ENCODE assay signal across 8 mouse cellular contexts in the genomic region with DNA sequence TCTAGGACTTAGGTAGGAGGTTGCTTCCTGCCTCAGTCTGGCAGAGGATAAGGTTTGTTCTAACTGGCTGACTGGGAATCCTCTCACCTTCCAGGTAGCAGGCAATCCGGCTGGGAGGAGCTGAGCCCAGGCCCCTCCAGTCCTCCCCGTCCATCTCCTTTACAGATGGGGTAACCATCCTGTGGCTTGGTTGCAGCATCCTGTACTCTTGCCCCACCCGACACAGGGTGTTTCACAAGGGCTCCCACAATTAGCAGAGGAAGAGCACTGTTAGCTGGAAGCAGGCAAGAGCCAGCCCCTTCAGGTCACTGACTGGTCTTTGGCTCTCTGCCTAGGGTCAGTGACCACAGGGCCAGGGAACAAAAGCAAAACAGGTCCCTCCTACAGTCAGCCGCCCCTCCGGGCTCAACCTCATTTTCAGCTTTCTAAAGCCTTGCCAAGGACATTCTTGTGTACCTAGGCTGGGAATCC. TPM values are rescaled to one million over a fixed set of nuclear protein-coding genes. Genes with fewer than 3 reads are reported as not detected.
DNase-seq lines count a peak whose midpoint lies in the region; ATAC-seq and TF ChIP-seq lines count a peak whose summit lies in the region.

No protein-coding gene starts in this region.

- ATAC-seq in G1E (ENCODE audit: extremely low read depth, insufficient number of reproducible peaks, low FRiP score, poor library complexity, severe bottlenecking) = no peak
- ATAC-seq in granulocyte monocyte progenitor cell, adult 5-6 weeks (replicated peaks; ENCODE audit: poor library complexity, severe bottlenecking) = peak; percentile 61
- no peak for ATAC-seq in kidney, embryonic 15.5 days (replicated peaks; ENCODE audit: low FRiP score)
- no peak for ATAC-seq in stomach, embryonic 14.5 days (ENCODE audit: insufficient number of reproducible peaks, insufficient read depth, low FRiP score, low read depth)

- peak; percentile 48 for DNase-seq in CD4-positive helper T cell, adult 2 months (ENCODE audit: low read depth, low spot score)
- no peak for DNase-seq in G1E (ENCODE audit: low spot score)
- peak; percentile 71 for DNase-seq in lung, postnatal 10 days
- no peak for DNase-seq in urinary bladder, postnatal 4 days (ENCODE audit: low spot score in 2 of 2)
- DNase-seq in right cerebral cortex, postnatal 14 days = no peak

- H3K9ac ChIP-seq in kidney, embryonic 15.5 days = peak overlapping the region; percentile 27; the same call in 1 of the 2 replicates
- H3K9ac ChIP-seq in stomach, embryonic 14.5 days (replicated peaks; ENCODE audit: low read depth, low read length) = 0 out of 2 replicates have a peak overlapping the region, but pooled peaks have one; percentile 7

- peaks cover 84% of the 10 kb centered on the region for H3K4me1 ChIP-seq in G1E (ENCODE audit: insufficient read depth, low read depth, low read length)
- H3K4me1 ChIP-seq in kidney, embryonic 15.5 days = peaks cover 48% of the 10 kb centered on the region
- H3K4me1 ChIP-seq in stomach, embryonic 14.5 days (ENCODE audit: control insufficient read depth, insufficient read depth, low read length) = peaks cover 31% of the 10 kb centered on the region

- H3K27me3 ChIP-seq in G1E (ENCODE audit: insufficient read depth, low read length) = no peaks in the 10 kb centered on the region
- no peaks in the 10 kb centered on the region for H3K27me3 ChIP-seq in kidney, embryonic 15.5 days
- H3K27me3 ChIP-seq in stomach, embryonic 14.5 days (ENCODE audit: control insufficient read depth, insufficient read depth, low read length) = no peaks in the 10 kb centered on the region

- H3K27ac ChIP-seq in kidney, embryonic 15.5 days = peak overlapping the region; percentile 92
- H3K27ac ChIP-seq in stomach, embryonic 14.5 days (ENCODE audit: low read length) = peak overlapping the region; percentile 83

- H3K4me2 ChIP-seq in kidney, embryonic 15.5 days = peak overlapping the region; percentile 90
- peak overlapping the region; percentile 81 for H3K4me2 ChIP-seq in stomach, embryonic 14.5 days (replicated peaks; ENCODE audit: low read depth, low read length)

- no peak for TF ChIP-seq CTCF in G1E (IDR thresholded peaks at IDR 0.05; ENCODE audit: low read depth, low read length)

- peaks cover 57% of the 10 kb centered on the region for H3K36me3 ChIP-seq in G1E (replicated peaks)
- H3K36me3 ChIP-seq in kidney, embryonic 15.5 days = peaks cover 31% of the 10 kb centered on the region
- H3K36me3 ChIP-seq in stomach, embryonic 14.5 days (ENCODE audit: control insufficient read depth, insufficient read depth, low read length) = peaks cover 18% of the 10 kb centered on the region

- H3K9me3 ChIP-seq in G1E (replicated peaks) = 0 out of 2 replicates have a peak, but pooled peaks cover 2% of the 10 kb centered on the region
- H3K9me3 ChIP-seq in kidney, embryonic 15.5 days (replicated peaks) = no peaks in the 10 kb centered on the region
- H3K9me3 ChIP-seq in stomach, embryonic 14.5 days (ENCODE audit: control insufficient read depth, low read depth, low read length) = no peaks in the 10 kb centered on the region

- WGBS in kidney, embryonic 15.5 days = 20% methylated on average over 5 of the region's 5 CpGs
- WGBS in stomach, embryonic 14.5 days = 52% methylated on average over 5 of the region's 5 CpGs

- H3K4me3 ChIP-seq in G1E (ENCODE audit: low read depth, low read length) = peak overlapping the region; percentile 67; the same call in 1 of the 2 replicates
- peak overlapping the region; percentile 14 for H3K4me3 ChIP-seq in kidney, embryonic 15.5 days (replicated peaks)
- no peak overlapping the region for H3K4me3 ChIP-seq in stomach, embryonic 14.5 days (ENCODE audit: low read depth, low read length)

RNA-seq across cellular contexts. Expression of a gene that starts 3.0 kb away (rescaled TPM):
- total RNA-seq in G1E (2014; fragmentation: Nextera tagmentation) = 16.3 and 17.5 TPM in 2 replicates
- total RNA-seq in G1E (2017) = 18.9 and 21.9 TPM in 2 replicates
- 29.2 and 38.9 TPM in 2 replicates for polyA plus RNA-seq in G1E (2012)
- 28.7 and 37.0 TPM in 2 replicates for total RNA-seq in granulocyte monocyte progenitor cell, adult 5-6 weeks (2014; fragmentation: Nextera tagmentation)
- total RNA-seq in granulocyte monocyte progenitor cell, adult 5-6 weeks (2017) = 30.2 and 36.6 TPM in 2 replicates
- polyA plus RNA-seq in kidney, embryonic 15.5 days (2015; fragmentation: Nextera tagmentation; extraction: Ambion mirVana) = 32.2 and 35.9 TPM in 2 replicates
- 21.2 and 25.0 TPM in 2 replicates for polyA plus RNA-seq in stomach, embryonic 14.5 days (2014; fragmentation: Nextera tagmentation; extraction: Ambion mirVana)

RNA-seq across cellular contexts. Expression of a gene that starts 5.4 kb away (rescaled TPM):
- 28.9 and 35.3 TPM in 2 replicates for total RNA-seq in G1E (2014; fragmentation: Nextera tagmentation)
- 74.5 and 96.2 TPM in 2 replicates for total RNA-seq in G1E (2017)
- 169 and 256 TPM in 2 replicates for polyA plus RNA-seq in G1E (2012)
- total RNA-seq in granulocyte monocyte progenitor cell, adult 5-6 weeks (2014; fragmentation: Nextera tagmentation) = 66.1 and 81.1 TPM in 2 replicates
- 57.4 and 75.0 TPM in 2 replicates for total RNA-seq in granulocyte monocyte progenitor cell, adult 5-6 weeks (2017)
- polyA plus RNA-seq in kidney, embryonic 15.5 days (2015; fragmentation: Nextera tagmentation; extraction: Ambion mirVana) = 32.7 and 33.9 TPM in 2 replicates
- 31.1 and 36.1 TPM in 2 replicates for polyA plus RNA-seq in stomach, embryonic 14.5 days (2014; fragmentation: Nextera tagmentation; extraction: Ambion mirVana)

RNA-seq across cellular contexts. Expression of a gene that starts 12.7 kb away (rescaled TPM):
- total RNA-seq in G1E (2014; fragmentation: Nextera tagmentation) (29.0 and 43.1 TPM in 2 replicates), G1E (2017) (102 and 119 TPM in 2 replicates)
- 129 and 146 TPM in 2 replicates for polyA plus RNA-seq in G1E (2012)
- 48.1 and 70.3 TPM in 2 replicates for total RNA-seq in granulocyte monocyte progenitor cell, adult 5-6 weeks (2014; fragmentation: Nextera tagmentation)
- total RNA-seq in granulocyte monocyte progenitor cell, adult 5-6 weeks (2017) = 21.9 and 35.5 TPM in 2 replicates
- polyA plus RNA-seq in kidney, embryonic 15.5 days (2015; fragmentation: Nextera tagmentation; extraction: Ambion mirVana) = 118 and 140 TPM in 2 replicates
- 119 and 135 TPM in 2 replicates for polyA plus RNA-seq in stomach, embryonic 14.5 days (2014; fragmentation: Nextera tagmentation; extraction: Ambion mirVana)

RNA-seq across cellular contexts. Expression of a gene that starts 13.1 kb away (rescaled TPM):
- total RNA-seq in G1E (2014; fragmentation: Nextera tagmentation) (14.7 and 14.8 TPM in 2 replicates), G1E (2017) (1.0 and 1.5 TPM in 2 replicates)
- polyA plus RNA-seq in G1E (2012) = 1.9 and 2.4 TPM in 2 replicates
- total RNA-seq in granulocyte monocyte progenitor cell, adult 5-6 weeks (2014; fragmentation: Nextera tagmentation) = 14.6 and 15.9 TPM in 2 replicates
- total RNA-seq in granulocyte monocyte progenitor cell, adult 5-6 weeks (2017) = 4.6 and 8.9 TPM in 2 replicates
- 25.4 and 29.3 TPM in 2 replicates for polyA plus RNA-seq in kidney, embryonic 15.5 days (2015; fragmentation: Nextera tagmentation; extraction: Ambion mirVana)
- 28.1 and 28.6 TPM in 2 replicates for polyA plus RNA-seq in stomach, embryonic 14.5 days (2014; fragmentation: Nextera tagmentation; extraction: Ambion mirVana)

RNA-seq across cellular contexts. Expression of a gene that starts 17.5 kb away (rescaled TPM):
- total RNA-seq in G1E (2014; fragmentation: Nextera tagmentation) (not detected in 2 replicates), G1E (2017) (not detected in 2 replicates)
- not detected in 2 replicates for polyA plus RNA-seq in G1E (2012)
- not detected in 2 replicates for total RNA-seq in granulocyte monocyte progenitor cell, adult 5-6 weeks (2014; fragmentation: Nextera tagmentation)
- total RNA-seq in granulocyte monocyte progenitor cell, adult 5-6 weeks (2017) = 0.69 and 1.9 TPM in 2 replicates
- 0.28 and 0.29 TPM in 2 replicates for polyA plus RNA-seq in kidney, embryonic 15.5 days (2015; fragmentation: Nextera tagmentation; extraction: Ambion mirVana)
- not detected in 2 replicates for polyA plus RNA-seq in stomach, embryonic 14.5 days (2014; fragmentation: Nextera tagmentation; extraction: Ambion mirVana)

Comparison
In these comparisons a context has a peak if more than half of its experiments do, and no peak if none do; other contexts are left out.
1. DNase-seq: peak in CD4-positive helper T cell, adult 2 months (single experiment) and lung, postnatal 10 days (single experiment); none in G1E (single experiment), urinary bladder, postnatal 4 days (0 of 2) and right cerebral cortex, postnatal 14 days (single experiment).